Mouse (Mus musculus) 3T3-L1 (cell line): ENCODE results near the gene Olfr9.
"Not testable (repeated sequence)": the region's sequence is repeated elsewhere in the genome, so short reads cannot be mapped to it uniquely, and the experiment has no call there.

ENCODE experiments used
- DNase-seq: peaks from one replicate; pipeline ENCODE4 v3.0.0-alpha.2; 2015; ENCODE audit warnings: low read depth, low spot score

Gene Olfr9

GRCm38 (mm10) chr10:129004032-129004920 is 15.0 kb downstream of the Olfr9 start:
- peak; percentile 49 for DNase-seq

GRCm38 (mm10) chr10:129010288-129010841 is 21.1 kb downstream of the Olfr9 start, which contains the start of gene Olfr763:
Gene Olfr763, plus strand, starts transcription at chr10:129010791.
- no peak for DNase-seq

GRCm38 (mm10) chr10:129011511-129011910 is 22.3 kb downstream of the Olfr9 start:
- not testable (repeated sequence) for DNase-seq

GRCm38 (mm10) chr10:129014477-129014876 is 25.2 kb downstream of the Olfr9 start:
- DNase-seq: no peak

- DNase-seq: peak; percentile 14
Observed at GRCm38 (mm10) chr10:129023319-129023718, 34.1 kb downstream of the Olfr9 start.

GRCm38 (mm10) chr10:129026018-129026662 is 36.9 kb downstream of the Olfr9 start:
- peak; percentile 83 for DNase-seq

GRCm38 (mm10) chr10:129028343-129028742 is 39.1 kb downstream of the Olfr9 start:
- no peak for DNase-seq

- no peak for DNase-seq
Observed at GRCm38 (mm10) chr10:129039796-129040195, 50.6 kb downstream of the Olfr9 start, which contains the start of gene Olfr764-ps1. Gene Olfr764-ps1, minus strand, starts transcription at chr10:129039896.
